Mouse (Mus musculus) kidney, embryonic 14.5 days (tissue): ENCODE results near the gene Fundc2. TPM values are rescaled to one million over a fixed set of nuclear protein-coding genes. Genes with fewer than 3 reads are reported as not detected.

Source experiments
- ATAC-seq: fragments of 200-750 bp; cut with Nextera tagmentation; 2 replicates; pipeline ENCODE4 v1.8.0; 2017; ENCODE audit warnings: moderate number of reproducible peaks, mild to moderate bottlenecking, moderate TSS enrichment, moderate library complexity; ENCODE audit not compliant: low FRiP score, low TSS enrichment
- H3K27ac ChIP-seq: fragments of 300-500 bp; sonication (generic); 2 replicates; pipeline ENCODE4 v1.5.1; 2014; ENCODE audit warnings: low read depth, mild to moderate bottlenecking, low read length, moderate library complexity, mixed read lengths
- H3K27me3 ChIP-seq: fragments of 300-500 bp; sonication (generic); 2 replicates; pipeline ENCODE4 v1.6.1; 2014; ENCODE audit warnings: mild to moderate bottlenecking, low read length; ENCODE audit not compliant: control insufficient read depth, insufficient read depth
- H3K36me3 ChIP-seq: fragments of 300-500 bp; sonication (generic); 2 replicates; pipeline ENCODE4 v1.6.1; 2014; ENCODE audit warnings: low read length, mixed read lengths; ENCODE audit not compliant: control insufficient read depth, insufficient read depth
- H3K4me1 ChIP-seq: fragments of 300-500 bp; sonication (generic); 2 replicates; pipeline ENCODE4 v1.6.1; 2014; ENCODE audit warnings: low read length, mixed read lengths; ENCODE audit not compliant: control insufficient read depth, insufficient read depth
- H3K4me2 ChIP-seq: fragments of 300-500 bp; sonication (generic); replicated peaks from 2 replicates; pipeline ENCODE4 v1.6.1; 2014; ENCODE audit warnings: low read depth, mild to moderate bottlenecking, low read length
- H3K4me3 ChIP-seq: fragments of 300-500 bp; sonication (generic); 2 replicates; pipeline ENCODE4 v1.5.1; 2014; ENCODE audit warnings: mild to moderate bottlenecking, low read length
- H3K9ac ChIP-seq: fragments of 300-500 bp; sonication (generic); 2 replicates; pipeline ENCODE4 v1.6.1; 2014; ENCODE audit warnings: low read depth, mild to moderate bottlenecking, low read length, moderate library complexity
- H3K9me3 ChIP-seq: fragments of 300-500 bp; sonication (generic); 2 replicates; pipeline ENCODE4 v1.6.1; 2016; ENCODE audit warnings: low read length; ENCODE audit not compliant: control insufficient read depth
- WGBS: fragments of 180-500 bp; shearing (Covaris S2); extraction: QIAGEN DNeasy Blood & Tissue Kit; methylation state at CpG from one replicate; pipeline ENCODE4 v1.1.7; 2014; 5-methylcytosine and 5-hydroxymethylcytosine counted together
- polyA plus RNA-seq: library from polyadenylated mRNA; unstranded; fragments of >200 nt; fragmentation: Nextera tagmentation; extraction: Ambion mirVana; gene quantifications from 2 replicates; pipeline ENCODE4 v1.2.1, GENCODE M21; 2014

Gene Fundc2
- polyA plus RNA-seq, 1 experiment from 2014 or later = 69.5 TPM

DNA sequence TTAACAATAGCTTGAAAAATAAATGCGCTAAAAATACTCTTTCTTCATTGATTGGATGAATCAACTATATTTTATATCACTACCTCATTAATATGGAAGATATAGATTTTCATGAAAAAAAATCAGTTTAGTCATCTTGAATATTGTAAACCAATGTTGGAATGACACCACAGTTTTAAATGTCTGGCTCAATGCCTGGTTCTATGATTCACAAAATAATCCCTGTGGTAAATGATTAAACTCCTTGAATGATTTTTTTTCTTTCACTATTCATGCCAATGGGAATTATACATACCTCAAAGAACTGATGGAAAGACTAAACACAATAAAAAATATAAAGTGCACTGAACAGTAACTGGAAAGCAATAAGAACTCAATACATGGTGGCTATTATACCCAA is 27.5 kb downstream of the Fundc2 start:
- no peak overlapping the region for H3K4me3 ChIP-seq
- 91% methylated on average over 1 of the region's 1 CpGs for WGBS

DNA sequence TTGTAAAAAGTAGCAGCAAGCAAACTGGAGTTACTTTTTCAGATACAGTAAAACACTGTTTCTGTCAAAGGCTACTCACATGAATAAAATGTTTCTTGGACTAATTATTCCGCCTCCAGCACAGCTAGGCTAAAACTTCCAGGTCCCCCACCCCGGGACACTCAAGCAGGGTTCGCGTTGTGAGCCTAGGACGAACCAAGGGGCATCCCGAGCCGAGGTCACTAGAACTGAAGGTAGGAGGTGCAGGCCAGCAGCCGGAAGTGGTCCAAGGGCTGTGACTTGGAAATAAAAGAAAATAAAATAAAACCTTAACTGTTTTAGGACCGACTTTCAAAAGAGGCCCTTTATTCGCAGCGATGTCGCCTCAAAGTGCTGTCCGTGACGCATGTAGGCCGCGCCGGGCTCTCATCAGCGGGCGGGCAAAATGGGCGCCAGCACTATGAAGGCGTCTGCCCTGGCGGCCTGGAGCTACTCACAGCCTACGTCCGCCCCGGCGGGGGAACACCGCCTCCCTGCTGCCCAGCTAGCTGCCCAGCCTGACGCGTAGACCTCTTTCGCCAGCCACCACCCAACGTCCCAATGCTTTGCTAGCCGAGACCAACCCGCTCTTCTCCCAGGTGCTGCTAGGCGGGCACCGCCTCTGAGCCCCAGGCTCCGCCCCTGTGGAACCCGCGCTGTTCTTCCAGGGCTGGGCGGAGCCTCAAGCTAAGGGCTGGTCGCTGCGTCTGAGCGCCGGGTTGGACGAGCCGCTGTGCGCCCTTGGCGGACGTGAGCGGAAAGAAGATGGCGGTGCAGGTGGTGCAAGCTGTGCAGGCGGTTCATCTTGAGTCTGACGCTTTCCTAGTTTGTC is 34.0 kb downstream of the Fundc2 start, which contains the start of the genes Cmc4, Mtcp1 and Brcc3:
Cmc4 (minus strand) TSS at position 649 of the 850 bp plus-strand sequence.
Mtcp1 (minus strand) TSS at position 653 of the 850 bp plus-strand sequence.
Brcc3 (plus strand) TSS at position 693 of the 850 bp plus-strand sequence.
- Histone ChIP-seq H3K9ac (peak within 1 kb of the TSS; percentile 65), H3K4me3 (peak within 1 kb of the TSS; percentile 47), H3K36me3 (no peaks in the 10 kb centered on the region), H3K9me3 (no peaks in the 10 kb centered on the region), H3K4me2 (peak within 1 kb of the TSS; percentile 42), H3K4me1 (no peaks in the 10 kb centered on the region), H3K27ac (peak within 1 kb of the TSS; percentile 85), H3K27me3 (no peaks in the 10 kb centered on the region)
- ATAC-seq = peak; percentile 99
- WGBS = 27% methylated on average over 52 of the region's 52 CpGs

More for the DNA sequence above, 27.5 kb downstream of the Fundc2 start:
- Histone ChIP-seq H3K36me3 (no peaks in the 10 kb centered on the region), H3K4me1 (no peaks in the 10 kb centered on the region), H3K9ac (no peak overlapping the region), H3K4me2 (no peak overlapping the region), H3K27ac (no peak overlapping the region), H3K9me3 (no peaks in the 10 kb centered on the region), H3K27me3 (no peaks in the 10 kb centered on the region)
- no peak for ATAC-seq

Other genes with a start within 250 kb of the Fundc2 start
- not detected in 2 replicates for gene Smim9, start 218.6 kb upstream of the Fundc2 start, polyA plus RNA-seq
- gene F8, start 216 bp downstream of the Fundc2 start, polyA plus RNA-seq = 4.4 and 4.7 TPM in 2 replicates
- gene Cmc4, start 34.2 kb downstream of the Fundc2 start, polyA plus RNA-seq = 21.0 and 27.9 TPM in 2 replicates
- 6.1 and 11.6 TPM in 2 replicates for gene Mtcp1, start 34.2 kb downstream of the Fundc2 start, polyA plus RNA-seq
- 68.0 and 82.9 TPM in 2 replicates for gene Brcc3, start 34.2 kb downstream of the Fundc2 start, polyA plus RNA-seq
- gene Vbp1, start 131.9 kb downstream of the Fundc2 start, polyA plus RNA-seq = 186 and 196 TPM in 2 replicates
- gene Rab39b, start 195.8 kb downstream of the Fundc2 start, polyA plus RNA-seq = 2.1 and 2.2 TPM in 2 replicates